Mouse (Mus musculus): Measurements from ENCODE around the gene Zfp872. TPM values are rescaled to one million over a fixed set of nuclear protein-coding genes. Genes with fewer than 3 reads are reported as not detected.
"Not testable (repeated sequence)": the region's sequence is repeated elsewhere in the genome, so short reads cannot be mapped to it uniquely, and the experiment has no call there.

Zfp872 gene
- polyA plus RNA-seq, 1 experiment from 2014 or later, result 0.72 TPM

DNA sequence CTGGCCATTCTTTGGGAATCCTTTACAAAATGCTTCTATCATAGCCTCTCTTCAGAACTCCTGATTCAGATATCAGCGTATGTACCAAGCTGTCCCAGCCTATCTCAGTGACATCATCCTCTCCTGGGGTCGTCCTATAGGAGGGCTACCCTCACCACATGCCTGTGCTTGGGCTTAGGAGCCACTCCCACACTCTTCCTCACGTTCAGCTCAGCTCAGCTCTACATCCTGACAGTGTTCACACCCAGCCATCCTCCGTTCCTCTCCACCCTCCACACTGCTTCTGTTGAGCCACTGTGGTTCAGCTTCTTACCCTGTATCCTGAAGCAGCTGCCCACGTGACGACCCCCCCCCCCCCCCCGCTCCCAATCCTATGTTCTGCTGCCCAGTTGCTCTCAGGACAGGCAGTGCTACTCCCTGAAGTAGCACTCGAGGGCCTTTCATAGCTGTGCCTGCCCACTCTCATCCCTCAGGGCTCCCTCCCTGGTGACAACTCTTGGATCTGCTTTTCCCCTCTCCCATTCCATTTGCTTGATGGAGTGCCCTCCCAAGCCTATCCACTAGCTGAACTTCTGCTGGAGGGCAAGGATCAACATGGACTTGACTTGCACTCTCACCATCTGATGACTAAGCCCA lies 30.1 kb downstream of the Zfp872 start:
- H3K4me2 ChIP-seq (ENCODE audit: low read length), result no peak overlapping the region
- no peaks in the 10 kb centered on the region for H3K36me3 ChIP-seq (ENCODE audit: control insufficient read depth, insufficient read depth, low read length)
- H3K4me1 ChIP-seq (ENCODE audit: control insufficient read depth, insufficient read depth, low read length), result no peaks in the 10 kb centered on the region
- H3K9me3 ChIP-seq (replicated peaks; ENCODE audit: control insufficient read depth, low read length, poor library complexity, severe bottlenecking), result no peaks in the 10 kb centered on the region
- H3K27ac ChIP-seq (ENCODE audit: low read length), result no peak overlapping the region
- 59% methylated on average over 5 of the region's 8 CpGs for WGBS
- no peak for ATAC-seq
- H3K27me3 ChIP-seq (ENCODE audit: control insufficient read depth, insufficient read depth, low read depth, low read length), result no peaks in the 10 kb centered on the region
- no peak overlapping the region for H3K9ac ChIP-seq (ENCODE audit: low read depth, low read length)
- H3K4me3 ChIP-seq (ENCODE audit: low read depth, low read length), result no peak overlapping the region

DNA sequence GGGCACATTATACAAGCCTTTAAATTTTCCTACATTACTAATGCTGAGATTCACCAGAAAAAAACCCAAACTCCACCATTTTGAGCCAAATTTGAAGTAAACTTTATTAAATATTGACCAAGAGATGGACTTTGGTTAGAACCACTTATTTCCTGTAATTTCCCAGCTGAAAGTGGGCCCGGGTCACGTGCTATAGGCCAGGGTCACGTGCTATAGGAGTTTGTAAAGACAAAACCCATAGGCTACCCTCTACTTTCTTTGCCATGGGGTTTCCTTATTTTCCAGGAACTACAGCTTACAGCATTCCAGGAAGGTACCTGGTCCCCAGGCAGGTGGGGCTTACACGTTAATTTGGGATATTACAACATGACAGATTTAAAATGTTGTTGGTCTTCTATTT lies 36.2 kb downstream of the Zfp872 start:
- no peak overlapping the region for H3K4me2 ChIP-seq (ENCODE audit: low read length)
- H3K4me1 ChIP-seq (ENCODE audit: control insufficient read depth, insufficient read depth, low read length), result peaks cover 4% of the 10 kb centered on the region; the same call in 1 of the 2 replicates
- H3K9ac ChIP-seq (ENCODE audit: low read depth, low read length), result no peak overlapping the region
- H3K9me3 ChIP-seq (replicated peaks; ENCODE audit: control insufficient read depth, low read length, poor library complexity, severe bottlenecking), result no peaks in the 10 kb centered on the region
- H3K27ac ChIP-seq (ENCODE audit: low read length), result no peak overlapping the region
- 93% methylated on average over 4 of the region's 4 CpGs for WGBS
- H3K27me3 ChIP-seq (ENCODE audit: control insufficient read depth, insufficient read depth, low read depth, low read length), result no peaks in the 10 kb centered on the region
- no peak for ATAC-seq
- no peaks in the 10 kb centered on the region for H3K36me3 ChIP-seq (ENCODE audit: control insufficient read depth, insufficient read depth, low read length)
- H3K4me3 ChIP-seq (ENCODE audit: low read depth, low read length), result no peak overlapping the region

DNA sequence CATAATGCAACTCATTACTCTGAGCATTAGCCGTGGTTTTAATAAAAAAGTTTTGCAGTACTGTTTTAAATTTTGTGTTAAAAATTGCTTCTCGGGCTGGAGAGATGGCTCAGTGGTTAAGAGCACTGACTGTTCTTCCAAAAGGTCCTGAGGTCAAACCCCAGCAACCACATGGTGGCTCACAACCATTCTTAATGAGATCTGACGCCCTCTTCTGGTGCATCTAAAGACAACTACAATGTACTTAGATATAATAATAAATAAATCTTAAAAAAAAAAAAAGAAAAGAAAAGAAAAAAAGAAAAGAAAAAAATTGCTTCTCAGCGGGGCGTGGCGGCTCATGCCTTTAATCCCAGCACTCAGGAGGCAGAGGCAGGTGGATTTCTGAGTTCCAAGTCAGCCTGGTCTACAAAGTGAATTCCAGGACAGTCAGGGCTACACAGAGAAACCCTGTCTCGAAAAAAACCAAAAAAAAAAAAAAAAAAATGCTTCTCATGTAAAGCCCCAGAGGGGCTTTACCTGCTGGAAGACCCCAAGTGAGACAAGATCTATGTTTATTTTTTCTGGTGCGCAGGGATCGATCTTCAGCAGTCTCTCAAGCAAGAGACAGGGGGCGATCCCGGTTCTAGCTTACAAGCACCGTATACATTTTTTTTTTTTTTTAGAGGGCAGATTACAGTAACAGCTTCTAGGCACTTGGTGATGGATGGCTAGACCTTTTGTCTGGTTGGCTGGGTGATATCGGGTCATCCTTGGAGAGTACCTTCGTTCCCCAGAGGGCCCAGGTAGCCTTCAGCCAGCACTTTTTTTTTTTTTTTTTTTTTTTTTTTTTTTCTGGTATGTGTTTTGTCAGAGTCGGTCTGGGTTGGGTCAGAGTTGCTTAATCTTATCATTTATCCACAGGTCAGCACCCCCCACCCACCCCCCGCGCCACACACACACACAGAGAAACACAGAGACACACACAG lies 36.9 kb downstream of the Zfp872 start:
- H3K27ac ChIP-seq (ENCODE audit: low read length), result peak overlapping the region; percentile 83
- H3K4me3 ChIP-seq (ENCODE audit: low read depth, low read length), result peak overlapping the region; percentile 77
- peak overlapping the region; percentile 86 for H3K4me2 ChIP-seq (ENCODE audit: low read length)
- peak; percentile 54 for ATAC-seq
- H3K27me3 ChIP-seq (ENCODE audit: control insufficient read depth, insufficient read depth, low read depth, low read length), result no peaks in the 10 kb centered on the region
- WGBS, result 25% methylated on average over 17 of the region's 17 CpGs
- H3K9me3 ChIP-seq (replicated peaks; ENCODE audit: control insufficient read depth, low read length, poor library complexity, severe bottlenecking), result no peaks in the 10 kb centered on the region
- peak overlapping the region; percentile 32 for H3K9ac ChIP-seq (ENCODE audit: low read depth, low read length)
- H3K36me3 ChIP-seq (ENCODE audit: control insufficient read depth, insufficient read depth, low read length), result no peaks in the 10 kb centered on the region
- H3K4me1 ChIP-seq (ENCODE audit: control insufficient read depth, insufficient read depth, low read length), result peaks cover 4% of the 10 kb centered on the region; the same call in 1 of the 2 replicates

DNA sequence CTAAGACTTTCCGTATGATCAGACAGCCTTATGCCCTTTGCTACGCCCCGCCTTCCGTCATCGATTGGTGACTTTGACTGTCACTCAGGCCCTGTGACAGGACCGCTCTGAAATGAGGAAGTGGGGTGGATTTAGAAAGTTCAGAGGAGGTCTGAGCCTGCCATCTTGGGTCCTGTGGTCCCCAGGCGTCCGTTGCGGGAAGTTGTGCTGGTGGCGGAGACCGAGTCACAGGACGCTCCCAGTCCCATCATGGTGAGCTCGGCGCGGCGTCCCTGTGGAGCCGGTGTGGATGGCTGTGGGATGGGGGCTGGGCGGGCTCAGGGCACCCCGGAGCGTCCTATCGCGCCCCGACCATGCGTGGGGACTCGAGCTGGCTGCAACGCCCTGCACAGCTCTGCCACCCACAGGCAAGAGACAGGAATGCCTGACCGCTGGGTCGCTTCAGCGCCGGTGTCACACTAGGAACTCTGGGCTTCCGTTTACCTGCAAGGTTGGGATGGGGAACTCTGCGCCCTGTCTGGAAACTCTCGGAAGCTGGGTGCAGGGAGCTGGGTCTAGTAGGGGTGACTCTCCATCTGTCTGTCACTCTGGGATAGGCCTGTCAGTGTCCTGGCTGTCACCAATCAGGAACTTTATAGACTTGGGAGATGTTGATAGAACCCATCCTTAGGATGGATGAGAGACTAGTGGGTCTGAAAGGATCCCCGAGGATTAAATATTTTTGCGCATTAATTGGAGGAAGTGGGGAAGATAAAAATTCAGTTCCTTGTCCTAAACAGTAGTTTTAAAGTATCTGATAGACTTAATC lies 37.9 kb downstream of the Zfp872 start, which contains the start of gene Zfp809:
Gene Zfp809 (plus strand): TSS at position 134 of the 808 bp plus-strand sequence.
- H3K9ac ChIP-seq (ENCODE audit: low read depth, low read length), result peak within 1 kb of the TSS; percentile 81
- H3K36me3 ChIP-seq (ENCODE audit: control insufficient read depth, insufficient read depth, low read length), result no peaks in the 10 kb centered on the region
- peak within 1 kb of the TSS; percentile 77 for H3K4me3 ChIP-seq (ENCODE audit: low read depth, low read length)
- peak within 1 kb of the TSS; percentile 83 for H3K27ac ChIP-seq (ENCODE audit: low read length)
- no peaks in the 10 kb centered on the region for H3K27me3 ChIP-seq (ENCODE audit: control insufficient read depth, insufficient read depth, low read depth, low read length)
- peaks cover 4% of the 10 kb centered on the region; the same call in 1 of the 2 replicates for H3K4me1 ChIP-seq (ENCODE audit: control insufficient read depth, insufficient read depth, low read length)
- WGBS, result 2% methylated on average over 35 of the region's 35 CpGs
- H3K9me3 ChIP-seq (replicated peaks; ENCODE audit: control insufficient read depth, low read length, poor library complexity, severe bottlenecking), result no peaks in the 10 kb centered on the region
- peak; percentile 99 for ATAC-seq
- H3K4me2 ChIP-seq (ENCODE audit: low read length), result peak within 1 kb of the TSS; percentile 86

DNA sequence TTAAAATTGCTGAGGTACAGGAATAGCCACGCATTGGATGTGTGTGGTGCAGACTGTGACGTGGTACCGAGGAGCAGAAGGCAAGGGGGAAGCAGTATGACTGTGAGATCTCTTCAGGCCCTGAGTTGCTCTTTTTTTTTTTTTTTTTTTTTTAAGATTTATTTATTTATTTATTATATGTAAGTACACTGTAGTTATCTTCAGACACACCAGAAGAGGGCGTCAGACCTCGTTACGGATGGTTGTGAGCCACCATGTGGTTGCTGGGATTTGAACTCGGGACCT lies 38.4 kb downstream of the Zfp872 start:
- H3K9me3 ChIP-seq (replicated peaks; ENCODE audit: control insufficient read depth, low read length, poor library complexity, severe bottlenecking); H3K9ac ChIP-seq (ENCODE audit: low read depth, low read length); H3K27ac ChIP-seq (ENCODE audit: low read length); H3K27me3 ChIP-seq (ENCODE audit: control insufficient read depth, insufficient read depth, low read depth, low read length); H3K36me3 ChIP-seq (ENCODE audit: control insufficient read depth, insufficient read depth, low read length); ATAC-seq; H3K4me1 ChIP-seq (ENCODE audit: control insufficient read depth, insufficient read depth, low read length): not testable (repeated sequence)
- Histone ChIP-seq H3K4me3 (ENCODE audit: low read depth, low read length) (peak overlapping the region; percentile 77), H3K4me2 (ENCODE audit: low read length) (peak overlapping the region; percentile 86)
- WGBS, result 82% methylated on average over 7 of the region's 7 CpGs

DNA sequence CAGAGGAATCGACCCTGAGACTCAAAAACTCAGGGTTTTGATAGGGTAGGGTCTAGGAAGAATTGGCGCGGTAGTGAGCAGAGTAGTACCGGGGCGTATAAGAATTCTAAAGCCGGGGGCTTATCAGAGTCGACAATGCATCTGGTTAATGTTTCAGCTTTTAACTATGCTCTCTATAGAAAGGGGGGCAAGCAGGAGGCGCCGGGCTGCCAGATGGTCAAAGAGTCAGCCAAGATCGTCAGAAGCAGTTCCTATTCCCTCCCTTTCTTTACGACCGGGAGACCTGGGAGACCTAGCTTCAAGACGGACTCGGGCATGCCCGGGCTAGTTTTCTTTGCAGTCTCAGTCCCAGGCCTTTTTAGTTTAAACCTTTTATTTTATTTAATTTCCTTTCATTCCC lies 39.0 kb downstream of the Zfp872 start:
- ATAC-seq, result no peak
- no peaks in the 10 kb centered on the region for H3K9me3 ChIP-seq (replicated peaks; ENCODE audit: control insufficient read depth, low read length, poor library complexity, severe bottlenecking)
- H3K27me3 ChIP-seq (ENCODE audit: control insufficient read depth, insufficient read depth, low read depth, low read length), result no peaks in the 10 kb centered on the region
- no peak overlapping the region for H3K27ac ChIP-seq (ENCODE audit: low read length)
- 93% methylated on average over 15 of the region's 15 CpGs for WGBS
- H3K4me3 ChIP-seq (ENCODE audit: low read depth, low read length), result no peak overlapping the region
- peaks cover 4% of the 10 kb centered on the region; the same call in 1 of the 2 replicates for H3K4me1 ChIP-seq (ENCODE audit: control insufficient read depth, insufficient read depth, low read length)
- no peaks in the 10 kb centered on the region for H3K36me3 ChIP-seq (ENCODE audit: control insufficient read depth, insufficient read depth, low read length)
- H3K9ac ChIP-seq (ENCODE audit: low read depth, low read length), result no peak overlapping the region
- H3K4me2 ChIP-seq (ENCODE audit: low read length), result no peak overlapping the region

DNA sequence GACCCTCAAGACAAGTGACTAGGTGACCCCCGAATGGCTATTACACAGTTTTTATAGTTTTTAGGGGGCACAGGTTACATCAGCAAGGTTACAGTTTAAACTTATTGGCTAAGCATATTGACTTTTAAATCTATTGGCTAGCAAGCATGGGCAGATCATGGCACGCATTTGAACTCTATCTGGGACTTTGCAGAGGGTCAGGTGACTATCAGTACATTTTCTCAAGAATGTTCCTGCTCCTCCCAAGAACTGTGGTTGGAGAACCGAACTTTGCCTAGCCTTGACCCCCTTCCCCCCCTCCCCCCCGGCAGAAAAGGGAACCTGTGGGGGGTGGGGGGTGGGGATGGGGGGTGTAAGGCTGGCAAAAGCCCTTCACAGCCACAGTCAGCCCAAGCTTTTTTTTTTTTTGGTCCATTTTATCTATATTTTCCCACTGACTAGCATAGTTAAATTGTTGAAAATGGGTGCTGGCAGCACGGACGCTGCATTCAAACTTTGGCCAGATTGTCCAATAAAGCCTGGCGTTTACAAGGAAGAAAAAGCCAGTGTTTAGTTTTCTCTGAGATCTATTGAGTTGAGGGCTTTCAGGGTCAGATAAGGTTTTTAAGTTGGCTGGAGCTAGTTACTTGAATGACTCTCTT lies 41.6 kb downstream of the Zfp872 start:
- 90% methylated on average over 7 of the region's 7 CpGs for WGBS
- Histone ChIP-seq H3K9me3 (replicated peaks; ENCODE audit: control insufficient read depth, low read length, poor library complexity, severe bottlenecking) (no peaks in the 10 kb centered on the region), H3K4me3 (ENCODE audit: low read depth, low read length) (no peak overlapping the region), H3K4me2 (ENCODE audit: low read length) (no peak overlapping the region), H3K9ac (ENCODE audit: low read depth, low read length) (no peak overlapping the region), H3K4me1 (ENCODE audit: control insufficient read depth, insufficient read depth, low read length) (peaks cover 4% of the 10 kb centered on the region; the same call in 1 of the 2 replicates), H3K36me3 (ENCODE audit: control insufficient read depth, insufficient read depth, low read length) (no peaks in the 10 kb centered on the region), H3K27me3 (ENCODE audit: control insufficient read depth, insufficient read depth, low read depth, low read length) (no peaks in the 10 kb centered on the region), H3K27ac (ENCODE audit: low read length) (no peak overlapping the region)
- ATAC-seq, result no peak

DNA sequence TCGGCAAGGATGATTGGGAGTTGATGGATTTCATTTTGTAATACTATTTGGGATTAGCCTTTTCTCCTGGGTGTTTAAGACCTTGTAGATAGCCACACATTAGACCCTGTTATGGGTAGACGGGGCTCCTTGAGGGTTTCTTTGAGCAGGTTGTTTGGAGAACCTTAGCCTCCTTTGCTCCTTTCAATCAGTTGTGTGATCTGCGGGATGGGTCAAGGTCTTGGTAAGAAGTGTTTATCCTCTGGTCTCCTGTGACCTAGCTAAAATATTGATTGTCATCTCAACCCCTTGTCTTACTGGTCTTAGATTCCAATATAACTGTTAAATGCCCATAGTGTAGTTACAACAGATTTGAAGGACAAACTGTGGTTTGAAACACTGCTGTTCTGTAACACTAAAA lies 42.2 kb downstream of the Zfp872 start:
- H3K27ac ChIP-seq (ENCODE audit: low read length), result no peak overlapping the region
- no peak overlapping the region for H3K4me3 ChIP-seq (ENCODE audit: low read depth, low read length)
- no peak overlapping the region for H3K9ac ChIP-seq (ENCODE audit: low read depth, low read length)
- ATAC-seq, result no peak
- no peaks in the 10 kb centered on the region for H3K36me3 ChIP-seq (ENCODE audit: control insufficient read depth, insufficient read depth, low read length)
- peaks cover 4% of the 10 kb centered on the region; the same call in 1 of the 2 replicates for H3K4me1 ChIP-seq (ENCODE audit: control insufficient read depth, insufficient read depth, low read length)
- WGBS, result 93% methylated on average over 3 of the region's 3 CpGs
- H3K9me3 ChIP-seq (replicated peaks; ENCODE audit: control insufficient read depth, low read length, poor library complexity, severe bottlenecking), result no peaks in the 10 kb centered on the region
- no peak overlapping the region for H3K4me2 ChIP-seq (ENCODE audit: low read length)
- H3K27me3 ChIP-seq (ENCODE audit: control insufficient read depth, insufficient read depth, low read depth, low read length), result no peaks in the 10 kb centered on the region
